Mouse (Mus musculus) liver, adult 2 months (tissue): ENCODE results near the gene Cyth2.

ENCODE experiments used
- CTCF ChIP-seq: fragments of 200-500 bp; IDR thresholded peaks from 2 replicates; pipeline ENCODE4 v1.5.1; 2011; ENCODE audit warnings: low read depth, low read length, control low read depth
- POLR2A ChIP-seq: fragments of 200-500 bp; IDR thresholded peaks from 2 replicates; pipeline ENCODE4 v1.6.1; 2011; ENCODE audit warnings: low read length, control low read depth; ENCODE audit not compliant: insufficient read depth; ENCODE audit errors: extremely low read depth

DNA sequence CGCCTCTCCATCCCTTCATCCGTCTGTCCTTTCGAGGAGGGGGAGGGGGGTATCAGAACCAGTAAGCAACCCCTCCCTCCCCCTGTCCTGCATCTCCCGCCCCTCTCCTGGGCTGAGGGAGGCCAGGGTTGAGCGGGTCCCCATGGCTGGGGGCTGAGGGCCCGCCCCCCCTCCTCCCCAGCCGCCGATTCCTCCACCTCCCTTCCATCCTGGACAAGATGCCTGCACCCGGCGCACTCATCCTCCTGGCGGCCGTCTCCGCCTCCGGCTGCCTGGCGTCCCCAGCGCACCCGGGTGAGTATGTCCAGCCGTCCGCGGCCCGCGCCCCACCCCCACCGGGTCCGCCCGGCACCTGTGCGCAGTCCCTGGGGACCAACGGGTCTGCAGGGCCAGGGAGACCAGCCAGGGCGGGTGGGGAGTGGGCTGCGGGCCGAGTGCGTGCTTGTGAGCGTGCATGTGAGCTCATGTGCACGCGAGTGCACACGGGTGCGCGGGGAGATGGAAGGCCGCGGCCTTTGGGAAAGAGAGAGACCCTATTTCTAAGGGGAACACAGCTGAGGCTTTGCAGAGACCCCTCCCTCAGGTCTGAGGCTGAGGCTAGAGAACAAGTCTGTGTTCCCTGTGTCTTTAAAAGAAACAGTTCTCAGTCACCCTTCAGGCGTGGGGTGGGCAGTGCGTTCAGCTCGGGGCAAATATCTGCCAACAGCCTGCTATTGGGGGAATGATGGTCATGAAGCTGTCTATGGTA is 28.8 kb downstream of the Cyth2 start:
- TF ChIP-seq POLR2A (no peak), CTCF (no peak)
